Mouse (Mus musculus): ENCODE measurements around the gene Hist1h4h. TPM values are rescaled to one million over a fixed set of nuclear protein-coding genes. Genes with fewer than 3 reads are reported as not detected.
"Not testable (repeated sequence)": the region's sequence is repeated elsewhere in the genome, so short reads cannot be mapped to it uniquely, and the experiment has no call there.

Hist1h4h gene
- polyA plus RNA-seq, 1 experiment = 18.1 TPM

DNA sequence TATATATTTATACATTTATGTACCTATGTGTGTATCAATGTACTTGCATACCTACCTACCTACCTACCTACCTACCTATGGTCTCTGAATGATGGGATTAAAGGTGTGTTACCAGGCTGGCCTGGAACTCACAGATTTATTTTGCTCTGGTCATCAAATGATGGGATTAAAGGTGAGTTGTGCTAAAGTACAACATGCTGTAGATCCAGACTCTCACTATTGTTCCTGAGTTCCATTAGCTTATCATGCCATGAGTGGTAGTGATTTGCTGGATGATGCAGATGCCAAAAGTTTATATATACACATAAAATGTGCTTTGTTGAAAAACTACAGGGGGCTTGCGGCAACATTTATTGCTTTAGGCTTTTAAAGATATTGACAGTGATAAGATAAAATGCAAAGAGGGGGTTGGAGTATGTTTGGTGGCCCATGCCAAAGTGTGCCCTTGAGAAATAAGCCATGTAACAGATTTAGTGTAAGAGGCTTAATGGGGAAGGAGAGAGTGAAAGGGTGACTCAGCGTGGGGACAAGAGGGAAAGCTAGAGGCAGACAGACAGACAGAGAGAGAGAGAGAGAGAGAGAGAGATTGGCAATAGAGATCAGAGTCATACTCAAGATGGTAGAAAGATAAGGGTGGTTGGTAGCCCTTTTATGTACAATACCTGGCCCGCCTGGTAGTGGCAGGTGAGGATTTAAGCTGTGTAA, 6.3 kb downstream of the Hist1h4h start:
- TF ChIP-seq GATA1 (IDR thresholded peaks at IDR 0.05; ENCODE audit: low read length) = no peak

DNA sequence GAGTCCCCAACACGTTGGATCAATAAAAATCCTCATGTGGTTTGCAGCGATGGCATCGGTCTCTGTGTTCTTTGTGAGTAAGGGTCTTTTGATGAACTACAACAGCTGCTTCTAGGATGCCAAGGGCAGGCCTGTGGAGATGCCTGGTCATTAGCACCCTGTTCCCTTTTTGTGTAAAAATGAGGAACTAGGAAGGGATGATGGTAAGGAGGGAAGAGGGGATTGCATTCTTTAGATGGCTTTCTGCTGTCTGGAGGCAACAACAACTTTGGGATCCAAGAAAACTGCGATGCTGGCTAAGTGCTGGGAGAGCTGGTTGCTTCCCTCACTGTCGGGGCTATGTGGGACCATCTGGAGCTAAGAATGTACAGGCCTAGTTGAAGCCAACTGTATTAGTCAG, 7.4 kb downstream of the Hist1h4h start:
- no peak for TF ChIP-seq GATA1 (IDR thresholded peaks at IDR 0.05; ENCODE audit: low read length)

GRCm38 (mm10) chr13:23541497-23541896, 10.6 kb downstream of the Hist1h4h start:
- no peak for TF ChIP-seq GATA1 (IDR thresholded peaks at IDR 0.05; ENCODE audit: low read length)

GRCm38 (mm10) chr13:23542999-23543607, 12.3 kb downstream of the Hist1h4h start, which contains the start of gene Hist1h2bh:
Gene Hist1h2bh, minus strand, starts transcription at chr13:23543392.
- TF ChIP-seq GATA1 (IDR thresholded peaks at IDR 0.05; ENCODE audit: low read length) = not testable (repeated sequence)

DNA sequence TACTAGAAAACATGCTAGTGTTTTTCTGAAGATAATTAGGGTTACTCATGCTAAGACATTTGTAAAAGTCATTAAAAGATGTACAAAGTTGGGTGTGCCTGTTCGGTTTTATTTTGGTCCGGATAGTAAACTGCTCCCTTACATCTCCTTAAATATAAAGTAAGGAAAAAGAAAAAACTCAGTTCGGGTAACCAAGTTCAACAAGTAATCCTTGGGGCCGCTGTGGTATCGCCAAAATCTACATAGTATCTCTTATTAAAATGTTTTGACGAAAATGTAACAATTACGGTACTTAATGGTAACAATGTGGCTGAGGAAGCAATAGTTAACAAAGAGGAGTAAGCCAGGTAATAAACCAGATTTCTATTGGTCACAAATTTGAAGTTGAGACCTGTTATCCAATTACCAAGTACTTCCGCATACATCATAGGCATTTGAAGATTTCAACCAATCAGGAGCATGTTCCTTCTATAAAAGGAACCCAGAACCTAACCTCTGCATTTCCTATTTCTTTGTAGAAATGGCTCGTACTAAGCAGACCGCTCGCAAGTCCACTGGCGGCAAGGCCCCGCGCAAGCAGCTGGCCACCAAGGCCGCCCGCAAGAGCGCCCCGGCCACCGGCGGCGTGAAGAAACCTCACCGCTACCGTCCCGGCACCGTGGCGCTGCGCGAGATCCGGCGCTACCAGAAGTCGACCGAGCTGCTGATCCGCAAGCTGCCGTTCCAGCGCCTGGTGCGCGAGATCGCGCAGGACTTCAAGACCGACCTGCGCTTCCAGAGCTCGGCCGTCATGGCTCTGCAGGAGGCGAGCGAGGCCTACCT, 13.3 kb downstream of the Hist1h4h start, which contains the start of gene Hist1h3f:
Gene Hist1h3f (plus strand): TSS at position 88 of the 822 bp plus-strand sequence.
- TF ChIP-seq GATA1 (IDR thresholded peaks at IDR 0.05; ENCODE audit: low read length) = no peak

DNA sequence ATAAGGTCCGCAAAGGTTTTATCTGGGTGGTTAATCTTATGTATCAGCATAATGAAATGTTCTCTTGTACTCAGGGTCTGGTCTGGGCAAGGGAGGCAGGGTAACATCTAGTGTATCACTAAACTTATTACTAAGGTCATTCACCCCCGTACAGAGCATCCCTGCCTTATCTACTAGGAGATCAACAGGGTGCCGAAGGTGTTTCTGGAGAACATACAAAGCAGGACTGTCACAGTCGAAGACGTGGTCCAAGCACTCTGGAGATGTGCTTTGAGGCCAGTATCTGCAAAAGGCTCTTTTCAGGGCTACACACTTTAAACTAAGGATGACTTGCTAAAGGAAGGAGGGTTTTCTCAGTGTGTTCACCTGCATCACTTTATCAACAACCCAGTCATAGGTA, 15.8 kb downstream of the Hist1h4h start:
- TF ChIP-seq GATA1 (IDR thresholded peaks at IDR 0.05; ENCODE audit: low read length) = peak; percentile 32

DNA sequence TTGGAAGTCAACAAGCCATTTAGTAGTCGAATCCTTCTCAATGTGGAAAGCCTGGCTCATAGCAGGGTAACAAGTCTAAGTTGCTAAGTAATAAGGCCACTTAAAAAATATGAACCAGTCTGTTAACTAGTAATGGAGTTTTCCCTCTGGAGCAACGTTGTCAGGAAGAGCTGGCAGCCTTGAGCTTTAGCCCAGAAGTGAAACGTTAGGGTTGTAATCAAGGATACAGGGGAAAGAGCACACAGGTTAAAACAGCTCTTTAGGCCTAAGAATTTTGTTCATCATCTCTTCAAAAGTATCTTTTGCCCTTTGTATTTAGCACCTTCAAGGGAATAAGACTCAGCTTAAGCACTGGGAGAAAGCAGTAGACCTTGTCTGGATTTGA, 19.9 kb downstream of the Hist1h4h start:
- no peak for TF ChIP-seq GATA1 (IDR thresholded peaks at IDR 0.05; ENCODE audit: low read length)

DNA sequence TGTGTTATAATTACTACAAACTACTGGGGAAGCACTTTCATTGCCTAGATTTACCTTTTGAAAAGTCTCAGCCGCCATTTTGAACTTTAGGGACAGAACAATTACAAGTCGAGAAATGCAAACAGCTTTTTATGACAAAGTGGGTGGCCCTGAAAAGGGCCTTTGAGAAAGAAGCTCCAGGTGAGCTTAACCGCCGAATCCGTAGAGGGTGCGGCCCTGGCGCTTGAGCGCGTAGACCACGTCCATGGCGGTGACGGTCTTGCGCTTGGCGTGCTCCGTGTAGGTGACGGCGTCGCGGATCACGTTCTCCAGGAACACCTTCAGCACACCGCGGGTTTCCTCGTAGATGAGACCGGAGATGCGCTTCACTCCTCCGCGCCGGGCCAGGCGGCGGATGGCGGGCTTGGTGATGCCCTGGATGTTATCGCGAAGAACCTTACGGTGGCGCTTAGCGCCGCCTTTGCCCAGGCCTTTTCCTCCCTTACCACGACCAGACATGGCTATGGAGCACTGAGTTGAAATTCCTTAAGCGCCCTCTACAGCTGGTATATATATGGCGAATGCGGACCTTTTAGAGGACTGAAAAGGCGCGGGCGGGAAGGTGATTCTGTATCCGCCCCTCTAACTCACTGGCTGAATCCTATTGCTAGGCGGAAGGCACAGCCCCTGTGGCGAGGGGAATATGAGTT, 20.4 kb downstream of the Hist1h4h start, which contains the start of gene Hist1h4f:
Gene Hist1h4f (minus strand): TSS at position 503 of the 689 bp plus-strand sequence.
- not testable (repeated sequence) for TF ChIP-seq GATA1 (IDR thresholded peaks at IDR 0.05; ENCODE audit: low read length)

DNA sequence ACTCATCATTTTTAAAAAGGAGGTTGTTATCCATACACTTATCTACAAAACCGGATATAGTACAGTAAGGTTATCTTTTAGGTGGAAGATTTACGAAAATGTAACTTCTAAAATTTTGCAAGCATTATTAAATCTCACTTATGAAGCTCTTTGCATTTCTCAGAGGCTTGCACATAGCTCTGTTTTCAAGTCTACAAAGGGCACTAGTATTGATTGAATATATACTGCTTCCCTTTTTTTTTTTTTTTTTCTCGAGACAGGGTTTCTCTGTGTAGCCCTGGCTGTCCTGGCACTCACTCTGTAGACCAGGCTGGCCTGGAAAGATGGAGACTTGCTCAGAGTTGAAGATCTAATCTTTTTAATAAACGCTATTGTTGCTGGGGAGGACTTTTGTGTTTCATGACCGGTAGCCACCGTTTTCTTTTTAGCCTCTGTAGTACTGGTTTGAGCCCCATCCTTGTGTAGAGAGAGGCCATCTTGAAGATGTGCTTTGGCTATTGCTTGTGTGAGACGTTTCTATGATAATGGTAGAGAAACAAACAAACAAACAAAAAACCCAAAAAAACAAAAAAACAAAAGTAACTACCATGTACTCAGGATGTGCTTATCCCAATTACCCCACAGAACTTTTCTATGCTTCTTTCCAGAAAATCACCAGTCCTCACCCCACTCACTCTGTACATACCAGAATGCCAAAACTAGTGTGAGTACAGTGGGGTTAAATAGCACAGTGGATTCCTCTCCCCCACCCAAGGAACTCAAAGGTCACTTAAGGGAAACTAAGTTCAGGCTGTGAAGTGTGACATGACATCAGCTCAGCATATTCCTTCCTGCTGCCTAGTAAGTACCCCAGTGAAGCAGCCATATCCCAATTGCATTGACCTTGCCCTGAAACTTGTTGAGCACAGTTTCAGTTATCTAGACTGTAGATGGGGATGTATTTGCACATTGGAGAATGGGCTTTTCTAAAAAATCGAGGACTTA, 21.4 kb downstream of the Hist1h4h start:
- TF ChIP-seq GATA1 (IDR thresholded peaks at IDR 0.05; ENCODE audit: low read length) = no peak

- no peak for TF ChIP-seq GATA1 (IDR thresholded peaks at IDR 0.05; ENCODE audit: low read length)
Observed at GRCm38 (mm10) chr13:23552962-23553361, 22.1 kb downstream of the Hist1h4h start, which contains the start of gene Hist1h1d. Gene Hist1h1d, plus strand, starts transcription at chr13:23553262.

- no peak for TF ChIP-seq GATA1 (IDR thresholded peaks at IDR 0.05; ENCODE audit: low read length)
Observed at GRCm38 (mm10) chr13:23554393-23554792, 23.5 kb downstream of the Hist1h4h start.

- TF ChIP-seq GATA1 (IDR thresholded peaks at IDR 0.05; ENCODE audit: low read length) = no peak
Observed at GRCm38 (mm10) chr13:23554925-23555838, 24.3 kb downstream of the Hist1h4h start.

- no peak for TF ChIP-seq GATA1 (IDR thresholded peaks at IDR 0.05; ENCODE audit: low read length)
Observed at GRCm38 (mm10) chr13:23555839-23556416, 25.1 kb downstream of the Hist1h4h start.
